Mouse (Mus musculus) regulatory T cell (primary cell): Measurements from ENCODE around the gene Cgnl1.

Source experiments
- in situ Hi-C: fragments of 300-600 bp; cut with MboI, MseI; formaldehyde crosslinking; loops from one replicate; pipeline ENCODE4 v1.15.1; 2025; ENCODE audit warnings: high pct_unique_total_duplicates

Gene Cgnl1

DNA sequence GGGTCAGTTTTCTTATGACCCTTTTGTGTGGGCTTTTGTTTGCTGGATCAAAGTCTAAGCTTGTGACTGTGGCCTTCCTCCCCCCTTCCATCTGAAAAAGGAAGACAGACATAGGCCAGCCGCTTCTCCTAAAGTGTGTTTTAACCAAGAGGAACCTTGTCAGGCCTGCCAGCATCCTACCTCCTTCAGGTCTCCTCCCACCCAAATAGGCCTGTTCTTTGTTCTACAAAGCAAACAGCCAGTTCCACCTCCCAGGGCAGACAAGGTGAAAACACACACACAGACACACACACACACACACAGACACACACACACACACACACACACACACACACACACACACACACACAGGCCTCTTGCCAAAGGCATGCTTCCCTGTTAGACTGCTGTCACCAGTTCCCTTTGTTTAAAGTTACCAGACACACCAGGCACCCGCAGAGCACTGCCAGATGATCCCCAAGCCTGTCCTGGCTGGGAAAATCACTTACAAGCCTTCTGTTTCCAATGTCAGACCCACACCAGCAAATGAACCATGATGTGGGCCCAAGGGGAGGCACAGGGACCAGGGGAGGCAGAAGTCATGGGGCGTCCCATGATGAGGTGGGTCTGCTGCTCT, 95.5 kb downstream of the Cgnl1 start:
- in situ Hi-C loops: no loop called here

DNA sequence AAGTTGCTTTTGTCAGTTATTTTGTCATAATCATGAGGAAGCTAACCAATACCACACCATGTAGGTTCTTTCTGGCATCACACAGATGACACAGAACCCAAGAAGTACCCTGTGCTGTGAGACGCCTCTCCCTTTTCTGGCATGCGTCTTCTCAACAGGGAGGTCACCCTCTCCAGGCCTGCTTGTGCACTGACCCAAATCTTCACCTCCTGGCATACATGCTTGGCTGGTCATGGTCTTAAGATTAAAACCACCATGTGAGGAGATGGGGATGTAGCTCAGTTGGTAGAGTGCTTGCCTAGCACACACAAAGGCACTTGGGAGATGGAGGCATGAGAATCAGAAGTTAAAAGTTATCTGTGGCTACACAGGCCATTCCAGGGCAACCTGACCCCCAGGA, 96.2 kb downstream of the Cgnl1 start:
- in situ Hi-C loops: no loop called here

DNA sequence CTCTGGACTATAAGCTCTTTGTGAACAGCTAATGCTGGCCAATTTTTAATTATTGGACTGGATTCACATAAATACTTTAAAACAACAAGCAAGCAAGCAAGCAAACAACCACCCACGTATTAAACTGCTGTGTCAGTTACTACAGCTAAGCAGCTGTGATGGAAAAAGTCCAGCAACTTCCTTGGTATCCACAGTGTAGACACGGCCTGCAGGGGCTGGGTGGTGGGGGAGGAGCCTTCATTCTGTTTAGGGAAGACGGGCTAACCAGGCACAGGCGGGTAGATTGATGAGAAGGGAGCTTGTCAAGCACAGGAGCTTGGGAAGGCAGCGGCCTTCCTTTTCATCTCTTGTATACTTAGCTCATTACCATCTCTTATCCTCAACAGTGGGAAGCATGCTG, 96.9 kb downstream of the Cgnl1 start:
- in situ Hi-C loops: no loop called here

DNA sequence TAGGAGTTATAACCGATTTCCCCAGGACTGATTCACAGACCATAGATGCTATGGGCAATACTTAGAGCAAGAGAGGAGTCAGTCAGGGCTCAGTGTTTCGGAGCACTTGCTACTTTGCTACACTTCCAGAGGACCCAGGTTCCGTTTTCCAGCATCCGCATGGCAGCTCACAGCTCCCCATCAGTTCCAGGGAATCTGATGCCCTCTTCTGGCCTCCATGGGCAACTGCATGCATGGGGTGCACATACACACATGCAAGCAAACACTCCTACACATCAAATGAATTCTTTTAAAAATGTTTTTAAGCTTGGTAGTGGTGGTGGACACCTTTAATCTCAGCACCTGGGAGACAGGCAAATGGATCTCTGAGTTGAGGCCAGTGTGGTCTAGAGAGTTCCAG, 98.9 kb downstream of the Cgnl1 start:
- in situ Hi-C loops: no loop called here

DNA sequence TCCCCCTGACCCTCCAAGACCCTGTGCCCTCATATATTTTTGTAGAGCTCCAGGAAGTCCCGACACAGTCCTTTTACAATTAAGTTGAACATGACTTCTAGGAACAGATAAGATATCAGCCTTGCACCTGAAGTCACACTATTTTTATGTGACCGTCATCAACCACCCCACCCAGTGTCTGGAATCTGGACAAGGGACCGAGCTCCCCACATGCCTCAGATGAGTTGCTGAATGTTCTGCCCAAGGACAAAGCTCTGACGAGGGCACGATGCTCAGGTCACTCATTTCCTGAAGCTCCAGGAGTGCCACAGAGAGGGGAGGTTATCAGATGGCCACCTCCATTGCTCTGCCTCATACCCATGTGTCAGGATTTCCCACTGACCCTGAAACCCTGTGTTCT, 100.7 kb downstream of the Cgnl1 start:
- in situ Hi-C loops: no loop called here

DNA sequence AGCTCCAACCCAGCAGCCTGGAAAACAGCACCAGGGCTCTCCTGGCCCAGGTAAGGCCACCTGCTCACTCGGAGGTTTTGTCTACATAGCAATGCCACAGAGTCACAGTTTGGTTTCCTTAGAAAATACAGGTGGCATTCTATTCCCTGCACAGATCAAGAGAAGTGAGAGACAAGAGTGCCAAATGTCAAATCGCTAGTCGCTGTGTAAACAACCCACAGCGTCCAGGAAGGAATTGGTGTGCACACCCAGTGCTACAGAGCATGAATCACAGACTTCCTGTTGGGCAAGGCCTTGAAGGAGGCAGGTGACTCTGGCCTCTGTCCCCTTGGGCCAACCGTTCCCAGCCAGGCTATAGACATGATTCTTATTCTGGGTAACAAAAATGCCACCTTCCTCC, 103.8 kb downstream of the Cgnl1 start:
- in situ Hi-C loops: no loop called here

DNA sequence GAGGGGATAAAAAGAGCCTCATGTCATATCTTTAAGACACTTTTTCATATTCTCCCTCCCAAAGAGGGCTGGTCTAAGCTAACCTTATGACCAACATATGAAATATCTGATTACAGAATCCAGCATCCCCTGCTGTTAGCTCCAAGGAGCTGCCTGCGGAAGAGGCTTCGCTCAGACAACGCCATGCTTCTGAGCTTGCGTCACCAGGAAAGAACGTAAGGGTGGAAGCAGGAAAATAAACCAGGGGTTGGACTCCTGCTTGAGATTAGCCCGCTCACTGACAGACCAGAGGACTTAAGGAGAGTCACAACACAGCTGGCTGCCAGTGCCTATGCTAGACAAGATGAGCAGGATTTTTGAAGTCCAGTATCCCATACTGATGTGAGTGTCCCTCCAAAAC, 105.0 kb downstream of the Cgnl1 start:
- in situ Hi-C loops: no loop called here

DNA sequence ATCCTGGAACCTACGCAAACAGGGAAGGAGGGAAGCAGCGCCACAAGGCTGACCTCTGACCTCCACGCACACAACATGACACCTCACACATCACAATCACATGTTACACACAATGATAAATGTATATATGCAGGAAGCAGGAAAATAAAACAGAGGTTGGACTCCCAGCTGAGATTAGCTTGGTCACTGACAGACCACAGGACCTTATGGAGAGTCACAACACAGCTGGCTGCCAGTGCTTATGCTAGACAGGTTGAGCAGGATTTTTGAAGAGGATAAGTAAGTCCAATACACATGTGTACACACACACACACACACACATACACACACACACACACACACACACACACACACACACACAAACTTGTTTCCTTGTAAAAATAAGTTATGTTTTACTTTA, 105.9 kb downstream of the Cgnl1 start:
- in situ Hi-C loops: no loop called here

DNA sequence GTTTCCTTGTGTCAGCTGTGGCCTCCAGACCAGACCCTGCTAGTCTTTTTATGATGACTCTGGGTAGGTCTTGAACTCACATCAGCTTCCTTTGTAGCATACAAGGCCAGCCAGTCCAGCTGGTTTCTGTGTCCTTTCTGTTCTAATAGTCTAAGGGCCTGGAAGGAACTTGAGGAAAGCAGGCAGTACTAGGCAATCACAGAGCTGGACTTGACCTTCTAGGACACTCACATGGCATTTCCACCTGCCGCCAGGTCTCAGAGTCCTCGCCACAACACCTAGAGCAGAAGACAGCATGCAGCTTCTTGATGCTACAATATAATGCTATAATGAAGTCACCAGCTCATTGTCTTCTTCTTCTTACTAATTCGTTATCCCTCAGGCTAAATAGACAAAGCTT, 106.5 kb downstream of the Cgnl1 start:
- in situ Hi-C loops: no loop called here

DNA sequence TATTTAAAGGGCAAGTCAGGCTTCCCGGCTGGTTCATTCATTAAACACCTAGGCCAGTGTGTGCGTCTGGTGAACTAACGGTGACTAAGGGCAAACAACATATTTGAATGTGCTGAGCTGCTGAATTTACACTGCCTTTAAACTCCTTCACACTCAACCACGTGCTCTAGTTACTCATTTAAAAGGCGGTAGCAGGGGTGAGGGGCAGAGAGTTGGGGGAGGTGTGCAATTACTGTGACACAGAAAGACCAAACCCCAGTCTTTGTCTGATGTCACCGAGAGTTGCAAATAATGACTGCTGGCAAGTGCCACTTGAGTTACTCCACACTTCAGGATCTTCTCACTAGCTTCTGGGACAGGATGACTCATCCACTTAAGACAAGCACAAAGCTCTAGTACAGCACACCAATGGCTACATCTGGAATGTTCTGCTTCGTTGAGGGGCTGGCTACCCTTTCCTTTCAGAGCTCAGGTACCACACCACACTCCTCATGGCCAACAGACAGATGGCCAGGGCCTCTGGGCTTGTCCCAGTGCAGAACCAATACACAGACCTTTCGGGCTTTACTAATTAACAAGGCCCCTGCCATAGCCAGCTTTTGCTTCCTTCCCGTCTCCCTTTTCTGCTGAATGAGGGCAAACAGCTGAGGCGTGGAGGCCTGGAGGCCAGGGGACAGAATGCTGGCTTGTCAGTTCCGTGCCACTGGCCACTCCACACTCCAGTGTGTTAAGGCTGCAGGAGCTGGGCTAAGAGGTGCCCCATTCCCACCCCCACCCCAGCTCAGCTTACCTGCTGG, 107.8 kb downstream of the Cgnl1 start:
- in situ Hi-C loops: no loop called here

DNA sequence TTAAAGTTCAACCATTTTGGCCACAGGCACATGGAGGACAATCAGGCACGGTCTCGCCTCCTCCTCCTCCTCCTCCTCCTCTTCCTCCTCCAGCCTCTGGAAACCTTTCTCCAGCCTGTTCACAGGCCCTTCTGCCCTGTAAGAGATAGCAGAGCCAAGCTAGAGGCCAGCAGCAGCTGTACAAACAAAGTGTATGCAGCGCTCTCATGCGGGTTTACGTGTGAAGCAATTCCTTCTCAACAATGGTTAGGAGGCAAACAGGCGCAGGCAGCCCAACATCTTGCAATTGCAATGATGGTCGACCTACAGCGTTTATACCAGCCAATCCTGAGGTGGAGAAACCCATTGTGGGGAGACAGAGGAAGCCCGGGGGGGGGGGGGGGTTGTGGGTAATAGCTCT, 110.9 kb downstream of the Cgnl1 start:
- in situ Hi-C loops: no loop called here

DNA sequence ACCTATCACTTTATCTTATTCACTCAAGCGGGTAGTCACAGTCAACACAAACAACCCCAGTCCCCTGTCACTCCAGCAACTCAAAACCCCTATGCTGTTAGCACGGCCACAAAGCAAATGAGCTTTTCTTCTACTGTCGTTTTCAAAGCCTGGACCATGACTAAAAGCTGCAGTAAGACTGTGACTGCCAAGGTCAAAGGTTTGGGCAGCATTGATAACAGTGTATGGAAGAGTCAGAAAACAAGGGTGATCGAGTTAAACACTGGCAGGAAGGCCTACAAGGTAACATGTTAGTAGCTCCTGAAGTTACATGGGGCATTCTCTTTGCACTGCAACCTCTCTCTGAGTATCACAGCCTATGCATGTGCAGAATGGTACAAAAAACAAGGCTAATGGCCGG, 111.7 kb downstream of the Cgnl1 start:
- in situ Hi-C loops: no loop called here

DNA sequence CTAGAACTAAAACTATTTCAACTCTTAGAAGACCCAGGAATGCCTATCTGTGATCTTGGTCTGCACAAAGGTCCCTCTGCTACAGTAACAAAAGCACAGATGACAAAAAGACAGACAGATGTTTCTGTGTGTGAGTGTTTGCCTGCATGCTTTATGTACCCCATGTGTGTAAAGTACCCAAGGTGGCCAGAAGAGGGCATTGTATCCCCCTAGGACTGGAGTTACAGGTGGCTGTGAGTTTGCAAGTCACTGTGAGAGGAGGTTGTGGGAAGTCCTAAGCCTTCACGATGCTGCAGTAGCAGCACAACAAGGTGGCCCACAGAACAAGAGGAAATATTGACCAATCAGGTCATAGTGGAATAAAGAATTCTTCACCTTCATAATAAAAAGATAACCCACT, 114.2 kb downstream of the Cgnl1 start:
- in situ Hi-C loops: no loop called here

DNA sequence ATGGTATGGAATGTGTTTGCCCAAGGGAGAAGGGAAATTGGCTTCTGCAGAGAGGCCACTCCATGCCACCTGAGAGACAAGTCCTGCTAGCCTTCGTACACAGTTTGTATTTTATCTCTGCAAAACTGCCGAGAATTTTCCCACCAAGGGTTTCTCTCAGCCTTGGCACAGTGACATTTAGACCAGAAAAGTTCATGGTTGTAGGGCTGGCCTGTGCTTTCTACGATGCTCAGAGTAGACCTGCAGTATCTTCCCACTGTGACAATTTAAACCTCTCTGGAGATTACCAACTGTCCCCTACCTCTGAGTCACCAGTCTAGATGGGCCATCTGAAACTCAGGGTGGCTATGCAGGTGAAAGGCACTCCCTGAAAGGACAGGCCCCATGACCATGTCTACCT, 116.5 kb downstream of the Cgnl1 start:
- in situ Hi-C loops: no loop called here

DNA sequence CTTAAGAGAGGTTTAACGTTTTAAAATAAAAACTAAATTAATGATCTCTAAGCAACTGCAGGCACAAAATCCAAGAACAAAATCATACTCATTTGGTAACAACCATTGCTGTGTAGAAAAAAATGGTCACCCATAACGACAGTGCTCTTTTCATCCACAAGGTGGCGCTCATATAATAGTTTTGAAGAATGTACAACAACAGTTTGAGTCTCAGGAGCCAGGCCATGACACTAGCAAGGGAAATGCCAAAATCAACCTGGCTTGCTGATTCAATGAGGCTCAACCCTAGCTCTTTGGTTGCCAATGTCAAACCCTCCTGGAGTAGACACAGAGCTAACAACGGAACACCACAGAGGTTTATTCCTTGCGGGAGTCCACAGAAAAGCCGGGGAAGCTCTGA, 125.3 kb downstream of the Cgnl1 start:
- in situ Hi-C loops: loop anchor here (5.0 kb wide), 1 partner anchor 166 kb away; no protein-coding TSS in a partner anchor

DNA sequence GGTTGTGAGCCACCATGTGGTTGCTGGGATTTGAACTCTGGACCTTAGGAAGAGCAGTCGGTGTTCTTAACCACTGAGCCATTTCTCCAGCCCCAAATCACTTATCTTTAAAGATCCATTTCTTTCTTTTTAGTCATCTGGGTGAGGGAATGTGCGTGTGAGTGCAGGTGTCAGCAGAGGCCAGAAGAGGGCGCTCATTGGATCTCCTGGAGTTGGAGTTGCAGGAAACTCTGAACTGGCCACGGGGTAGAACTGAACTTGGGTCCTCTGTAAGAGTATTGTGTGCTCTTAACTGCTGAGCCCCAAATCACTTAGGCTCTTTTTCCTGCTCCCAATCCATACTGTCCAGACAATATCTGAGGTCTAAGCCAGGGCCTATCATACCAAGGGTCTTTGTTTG, 127.8 kb downstream of the Cgnl1 start:
- in situ Hi-C loops: loop anchor here (5.0 kb wide), 1 partner anchor 129 kb away; the partner anchor contains the start of gene Cgnl1

DNA sequence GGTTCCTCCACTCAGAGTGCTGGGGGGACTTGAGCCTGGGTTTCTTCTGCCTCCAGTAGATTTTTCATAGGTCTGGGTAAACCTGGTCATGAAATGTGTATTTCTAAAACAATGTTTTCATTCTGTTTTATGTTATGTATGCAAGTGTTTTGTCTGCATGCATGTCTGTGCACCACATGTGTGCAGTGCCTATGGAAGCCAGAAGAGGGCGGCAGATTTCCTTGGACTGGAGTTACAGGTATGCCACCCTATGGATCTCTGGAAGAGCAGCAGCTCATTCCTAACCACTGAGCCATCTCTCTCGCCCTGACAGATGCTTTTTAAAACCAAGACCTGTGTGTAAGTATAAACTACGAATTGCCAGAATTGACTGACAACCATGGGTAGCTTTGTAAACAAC, 129.1 kb downstream of the Cgnl1 start:
- in situ Hi-C loops: loop anchor here (5.0 kb wide), 1 partner anchor 130 kb away; the partner anchor contains the start of gene Cgnl1

DNA sequence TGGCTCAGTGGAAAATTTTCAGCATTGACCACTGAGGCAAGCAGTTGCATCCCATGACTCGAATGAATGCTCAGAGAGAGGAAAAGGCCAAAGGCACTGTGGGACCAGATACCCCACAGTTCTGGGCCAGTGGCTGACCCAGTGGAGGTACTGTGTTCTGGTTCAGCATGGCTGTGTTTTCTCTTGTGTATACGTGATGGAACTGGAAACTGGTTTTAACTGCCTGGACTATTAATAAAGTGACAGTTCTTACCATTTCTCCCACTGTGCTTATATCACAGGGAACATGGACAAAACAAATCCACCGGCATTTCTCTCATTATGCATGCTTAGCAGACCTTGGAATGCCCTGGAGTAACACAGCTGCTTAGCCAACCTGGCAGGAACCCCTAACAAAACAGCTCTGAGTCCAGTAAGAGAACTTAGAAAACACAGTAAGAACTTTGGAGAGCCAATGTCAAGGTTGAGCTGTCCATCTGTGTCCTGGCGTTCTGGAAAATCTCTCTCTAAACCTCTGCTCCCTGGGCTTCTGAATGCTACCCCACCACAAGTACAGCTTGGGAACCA, 131.0 kb downstream of the Cgnl1 start:
- in situ Hi-C loops: loop anchor here (5.0 kb wide), 1 partner anchor 132 kb away; the partner anchor contains the start of gene Cgnl1

DNA sequence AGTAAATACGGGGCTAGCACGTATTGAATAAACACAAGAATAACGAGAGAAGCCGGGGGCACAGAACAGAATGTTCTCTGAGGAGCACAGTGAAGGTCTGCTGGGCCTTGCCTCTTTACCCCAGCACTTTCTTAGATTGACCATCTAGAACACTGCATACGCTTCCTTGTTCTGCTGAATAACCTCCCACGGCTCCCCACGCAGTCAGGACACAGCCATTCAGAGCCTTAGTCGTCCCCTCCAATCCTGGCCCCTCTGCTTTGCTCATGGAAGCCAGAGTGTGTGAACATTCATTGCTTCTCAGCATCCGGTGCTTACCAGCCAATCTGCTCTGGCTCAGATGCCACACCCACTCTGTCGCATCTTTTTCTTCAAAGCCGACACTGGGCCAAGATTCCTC, 133.2 kb downstream of the Cgnl1 start:
- in situ Hi-C loops: loop anchor here (10.0 kb wide), 1 partner anchor 777 kb away; no protein-coding TSS in a partner anchor

DNA sequence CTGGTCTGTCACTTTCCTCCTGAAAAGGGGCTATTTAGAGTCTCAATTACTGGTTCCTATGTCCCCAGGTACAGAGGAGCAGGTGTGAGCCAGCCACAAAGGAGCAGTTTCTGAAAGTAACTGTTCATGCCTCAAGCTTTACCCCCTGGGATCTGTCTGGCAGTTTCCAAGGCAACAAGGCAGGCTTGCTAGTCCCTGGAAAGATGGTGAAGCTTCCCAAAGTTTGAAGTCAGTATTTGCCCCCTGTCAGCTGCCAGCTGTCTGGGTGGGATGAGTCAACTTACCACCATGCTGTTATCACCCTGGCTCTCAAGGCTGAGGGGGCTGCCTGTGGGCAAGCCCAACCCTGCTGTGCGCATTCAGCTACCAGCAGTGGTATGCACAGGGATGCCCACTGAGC, 134.5 kb downstream of the Cgnl1 start:
- in situ Hi-C loops: loop anchor here (10.0 kb wide), 1 partner anchor 778 kb away; no protein-coding TSS in a partner anchor

DNA sequence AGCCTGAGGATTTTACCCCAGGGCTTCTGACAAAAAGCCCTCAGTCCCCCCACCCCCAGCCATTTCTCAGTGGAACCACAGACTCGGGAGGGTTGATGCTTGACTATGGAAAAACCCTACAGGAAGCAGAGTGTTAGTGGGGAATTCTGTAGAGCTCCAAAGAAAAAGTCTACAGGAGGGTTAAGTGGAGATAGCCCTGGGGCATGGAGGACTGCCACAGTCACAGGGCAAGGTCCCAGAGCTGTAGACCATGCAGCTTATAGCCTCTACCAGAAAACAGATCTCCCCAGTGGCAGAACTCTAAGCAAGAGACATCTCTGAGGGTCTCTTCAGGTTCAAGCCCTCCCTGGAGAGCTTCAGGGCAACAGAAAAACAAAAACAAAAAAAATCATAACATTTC, 135.8 kb downstream of the Cgnl1 start:
- in situ Hi-C loops: loop anchor here (10.0 kb wide), 1 partner anchor 779 kb away; no protein-coding TSS in a partner anchor

DNA sequence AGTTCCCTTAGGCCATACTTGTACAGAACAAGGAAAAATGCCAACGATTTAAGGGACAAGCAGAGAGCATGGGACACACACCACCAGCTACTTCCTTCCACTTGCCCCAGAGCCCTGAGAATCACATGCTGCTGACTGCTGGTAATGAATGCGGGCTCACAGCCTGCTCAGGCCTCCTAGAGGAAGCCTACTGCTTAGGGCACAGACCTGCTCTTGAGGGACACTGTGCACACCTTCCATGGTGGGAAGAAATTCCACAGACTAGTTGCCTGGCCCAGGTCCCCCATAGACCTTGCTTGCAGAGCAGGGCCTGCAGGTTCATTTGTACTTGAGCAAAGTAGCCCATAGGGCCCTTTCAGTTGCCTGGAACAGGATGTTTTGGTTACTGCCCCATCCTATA, 136.5 kb downstream of the Cgnl1 start:
- in situ Hi-C loops: loop anchor here (10.0 kb wide), 1 partner anchor 780 kb away; no protein-coding TSS in a partner anchor

DNA sequence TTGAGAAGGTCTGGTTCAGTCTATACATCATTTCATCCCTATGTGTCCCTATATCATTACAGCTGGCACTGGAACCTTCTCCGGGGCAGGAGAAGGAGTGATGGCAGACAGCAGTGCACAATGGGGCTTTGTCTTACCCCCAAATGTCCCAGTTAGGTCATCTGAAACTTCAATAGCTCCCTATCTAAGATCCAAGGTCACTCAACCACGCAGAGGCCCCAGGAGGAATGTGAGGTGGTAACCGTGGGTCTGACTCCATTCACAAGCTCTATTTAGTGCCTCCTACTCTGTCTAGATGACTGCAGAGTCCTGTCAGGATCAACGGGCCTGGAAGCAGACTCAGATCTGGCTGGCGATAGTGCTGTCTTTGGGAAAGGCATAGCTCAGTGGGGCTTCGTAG, 142.5 kb downstream of the Cgnl1 start:
- in situ Hi-C loops: no loop called here
